Mouse (Mus musculus): ENCODE results near the gene Chil1. TPM values are rescaled to one million over a fixed set of nuclear protein-coding genes. Genes with fewer than 3 reads are reported as not detected.

Gene Chil1
- polyA plus RNA-seq, 1 experiment from 2014 or later = 0.27 TPM

- Histone ChIP-seq H3K4me2 (ENCODE audit: low read depth, low read length, severe bottlenecking) (no peak overlapping the region), H3K4me3 (ENCODE audit: low read depth, low read length) (no peak overlapping the region), H3K27me3 (ENCODE audit: control insufficient read depth, insufficient read depth, low read length) (peaks cover 37% of the 10 kb centered on the region), H3K27ac (ENCODE audit: low read depth, low read length) (no peak overlapping the region), H3K4me1 (replicated peaks; ENCODE audit: control insufficient read depth, insufficient read depth, low read length) (peaks cover 7% of the 10 kb centered on the region), H3K36me3 (ENCODE audit: control insufficient read depth, insufficient read depth, low read length) (no peaks in the 10 kb centered on the region), H3K9me3 (ENCODE audit: control insufficient read depth, low read length) (no peaks in the 10 kb centered on the region), H3K9ac (ENCODE audit: low read length) (no peak overlapping the region)
- no peak for ATAC-seq (replicated peaks; ENCODE audit: low FRiP score)
- DNase-seq (ENCODE audit: low spot score) = peak; percentile 49
- 45% methylated on average over 19 of the region's 19 CpGs for WGBS
Measured at GRCm38 (mm10) chr1:134233681-134234454, 51.9 kb downstream of the Chil1 start.

- Histone ChIP-seq H3K4me1 (replicated peaks; ENCODE audit: control insufficient read depth, insufficient read depth, low read length) (peaks cover 7% of the 10 kb centered on the region), H3K4me3 (ENCODE audit: low read depth, low read length) (peak overlapping the region; percentile 30), H3K9me3 (ENCODE audit: control insufficient read depth, low read length) (no peaks in the 10 kb centered on the region), H3K9ac (ENCODE audit: low read length) (no peak overlapping the region; the same call in 1 of the 2 replicates), H3K27ac (ENCODE audit: low read depth, low read length) (no peak overlapping the region), H3K36me3 (ENCODE audit: control insufficient read depth, insufficient read depth, low read length) (no peaks in the 10 kb centered on the region), H3K4me2 (ENCODE audit: low read depth, low read length, severe bottlenecking) (peak overlapping the region; percentile 60), H3K27me3 (ENCODE audit: control insufficient read depth, insufficient read depth, low read length) (peaks cover 37% of the 10 kb centered on the region)
- ATAC-seq (replicated peaks; ENCODE audit: low FRiP score) (0 out of 2 replicates have a peak, but pooled peaks have one; percentile 12), DNase-seq (ENCODE audit: low spot score) (peak; percentile 61)
- WGBS = under 1% methylated on average over 41 of the region's 41 CpGs
Measured at GRCm38 (mm10) chr1:134234455-134235390, 52.7 kb downstream of the Chil1 start.

GRCm38 (mm10) chr1:134235391-134235921 is 53.5 kb downstream of the Chil1 start, which contains the start of gene Adora1:
Gene Adora1 (minus strand): TSS chr1:134235431.
- Histone ChIP-seq H3K4me1 (replicated peaks; ENCODE audit: control insufficient read depth, insufficient read depth, low read length) (peaks cover 7% of the 10 kb centered on the region), H3K4me3 (ENCODE audit: low read depth, low read length) (peak within 1 kb of the TSS; percentile 30), H3K27ac (ENCODE audit: low read depth, low read length) (no peak within 1 kb of the TSS), H3K9me3 (ENCODE audit: control insufficient read depth, low read length) (no peaks in the 10 kb centered on the region), H3K27me3 (ENCODE audit: control insufficient read depth, insufficient read depth, low read length) (peaks cover 37% of the 10 kb centered on the region), H3K9ac (ENCODE audit: low read length) (peak within 1 kb of the TSS; percentile 3; the same call in 1 of the 2 replicates), H3K4me2 (ENCODE audit: low read depth, low read length, severe bottlenecking) (peak within 1 kb of the TSS; percentile 60), H3K36me3 (ENCODE audit: control insufficient read depth, insufficient read depth, low read length) (no peaks in the 10 kb centered on the region)
- no peak for ATAC-seq (replicated peaks; ENCODE audit: low FRiP score)
- WGBS = under 1% methylated on average over 29 of the region's 37 CpGs
- DNase-seq (ENCODE audit: low spot score) = peak; percentile 52

- Histone ChIP-seq H3K4me3 (ENCODE audit: low read depth, low read length) (no peak overlapping the region), H3K27me3 (ENCODE audit: control insufficient read depth, insufficient read depth, low read length) (peaks cover 37% of the 10 kb centered on the region), H3K9me3 (ENCODE audit: control insufficient read depth, low read length) (no peaks in the 10 kb centered on the region), H3K4me2 (ENCODE audit: low read depth, low read length, severe bottlenecking) (no peak overlapping the region), H3K27ac (ENCODE audit: low read depth, low read length) (no peak overlapping the region), H3K4me1 (replicated peaks; ENCODE audit: control insufficient read depth, insufficient read depth, low read length) (peaks cover 7% of the 10 kb centered on the region), H3K9ac (ENCODE audit: low read length) (no peak overlapping the region), H3K36me3 (ENCODE audit: control insufficient read depth, insufficient read depth, low read length) (no peaks in the 10 kb centered on the region)
- DNase-seq (ENCODE audit: low spot score) (peak; percentile 44), ATAC-seq (replicated peaks; ENCODE audit: low FRiP score) (no peak)
- WGBS = 35% methylated on average over 3 of the region's 3 CpGs
Measured at GRCm38 (mm10) chr1:134236142-134236541, 54.2 kb downstream of the Chil1 start.

GRCm38 (mm10) chr1:134237438-134237837 is 55.5 kb downstream of the Chil1 start:
- Histone ChIP-seq H3K36me3 (ENCODE audit: control insufficient read depth, insufficient read depth, low read length) (no peaks in the 10 kb centered on the region), H3K4me1 (replicated peaks; ENCODE audit: control insufficient read depth, insufficient read depth, low read length) (peaks cover 7% of the 10 kb centered on the region), H3K4me2 (ENCODE audit: low read depth, low read length, severe bottlenecking) (no peak overlapping the region), H3K9ac (ENCODE audit: low read length) (no peak overlapping the region), H3K4me3 (ENCODE audit: low read depth, low read length) (no peak overlapping the region), H3K9me3 (ENCODE audit: control insufficient read depth, low read length) (no peaks in the 10 kb centered on the region), H3K27ac (ENCODE audit: low read depth, low read length) (no peak overlapping the region), H3K27me3 (ENCODE audit: control insufficient read depth, insufficient read depth, low read length) (peaks cover 37% of the 10 kb centered on the region)
- no peak for DNase-seq (ENCODE audit: low spot score)
- ATAC-seq (replicated peaks; ENCODE audit: low FRiP score) = no peak
- whole genome bisulfite sequencing = 87% methylated on average over 3 of the region's 3 CpGs

Other genes starting within 250 kb of the Chil1 start
- 2.2 and 3.6 TPM in 2 replicates for gene Fmod, start 144.9 kb upstream of the Chil1 start, polyA plus RNA-seq (2014; fragmentation: Nextera tagmentation; extraction: Ambion mirVana)
- gene Btg2, start 103.1 kb upstream of the Chil1 start, polyA plus RNA-seq (2014; fragmentation: Nextera tagmentation; extraction: Ambion mirVana) = 110 TPM in 2 replicates
- gene Chit1, start 70.9 kb upstream of the Chil1 start, polyA plus RNA-seq (2014; fragmentation: Nextera tagmentation; extraction: Ambion mirVana) = not detected in 2 replicates
- not detected in 2 replicates for gene Mybph, start 11.3 kb downstream of the Chil1 start, polyA plus RNA-seq (2014; fragmentation: Nextera tagmentation; extraction: Ambion mirVana)
- 0.59 and 0.84 TPM in 2 replicates for gene Adora1, start 53.3 kb downstream of the Chil1 start, polyA plus RNA-seq (2014; fragmentation: Nextera tagmentation; extraction: Ambion mirVana)
- not detected in 2 replicates for gene Myog, start 107.8 kb downstream of the Chil1 start, polyA plus RNA-seq (2014; fragmentation: Nextera tagmentation; extraction: Ambion mirVana)
- gene Ppfia4, start 150.8 kb downstream of the Chil1 start, polyA plus RNA-seq (2014; fragmentation: Nextera tagmentation; extraction: Ambion mirVana) = 1.7 and 2.5 TPM in 2 replicates
- 133 and 145 TPM in 2 replicates for gene Tmem183a, start 179.8 kb downstream of the Chil1 start, polyA plus RNA-seq (2014; fragmentation: Nextera tagmentation; extraction: Ambion mirVana)
- not detected in 2 replicates for gene 4933406M09Rik, start 203.8 kb downstream of the Chil1 start, polyA plus RNA-seq (2014; fragmentation: Nextera tagmentation; extraction: Ambion mirVana)
- 24.5 and 25.8 TPM in 2 replicates for gene Cyb5r1, start 223.4 kb downstream of the Chil1 start, polyA plus RNA-seq (2014; fragmentation: Nextera tagmentation; extraction: Ambion mirVana)
- 77.0 and 77.8 TPM in 2 replicates for gene Adipor1, start 233.2 kb downstream of the Chil1 start, polyA plus RNA-seq (2014; fragmentation: Nextera tagmentation; extraction: Ambion mirVana)

Measured in forebrain, embryonic 11.5 days (tissue).